Mouse (Mus musculus) large intestine, adult 2 months (tissue): ENCODE results near the gene Fgfr1op2. TPM values are rescaled to one million over a fixed set of nuclear protein-coding genes. Genes with fewer than 3 reads are reported as not detected.

Experiments
- DNase-seq: peaks from one replicate; pipeline ENCODE4 v3.0.0-alpha.2; 2012; ENCODE audit warnings: low read depth, low spot score
- WGBS: fragments of 180-500 bp; shearing (Covaris S2); methylation state at CpG from one replicate; pipeline ENCODE4 v1.1.7; 2018; 5-methylcytosine and 5-hydroxymethylcytosine counted together
- polyA plus RNA-seq: library from polyadenylated mRNA; depleted of rRNA; stranded (reverse); fragments of >200 nt; gene quantifications from 2 replicates; pipeline ENCODE4 v1.2.3, GENCODE M21; 2012; rRNA removed

The Fgfr1op2 gene
- polyA plus RNA-seq, 1 experiment = 28.8 TPM

DNA sequence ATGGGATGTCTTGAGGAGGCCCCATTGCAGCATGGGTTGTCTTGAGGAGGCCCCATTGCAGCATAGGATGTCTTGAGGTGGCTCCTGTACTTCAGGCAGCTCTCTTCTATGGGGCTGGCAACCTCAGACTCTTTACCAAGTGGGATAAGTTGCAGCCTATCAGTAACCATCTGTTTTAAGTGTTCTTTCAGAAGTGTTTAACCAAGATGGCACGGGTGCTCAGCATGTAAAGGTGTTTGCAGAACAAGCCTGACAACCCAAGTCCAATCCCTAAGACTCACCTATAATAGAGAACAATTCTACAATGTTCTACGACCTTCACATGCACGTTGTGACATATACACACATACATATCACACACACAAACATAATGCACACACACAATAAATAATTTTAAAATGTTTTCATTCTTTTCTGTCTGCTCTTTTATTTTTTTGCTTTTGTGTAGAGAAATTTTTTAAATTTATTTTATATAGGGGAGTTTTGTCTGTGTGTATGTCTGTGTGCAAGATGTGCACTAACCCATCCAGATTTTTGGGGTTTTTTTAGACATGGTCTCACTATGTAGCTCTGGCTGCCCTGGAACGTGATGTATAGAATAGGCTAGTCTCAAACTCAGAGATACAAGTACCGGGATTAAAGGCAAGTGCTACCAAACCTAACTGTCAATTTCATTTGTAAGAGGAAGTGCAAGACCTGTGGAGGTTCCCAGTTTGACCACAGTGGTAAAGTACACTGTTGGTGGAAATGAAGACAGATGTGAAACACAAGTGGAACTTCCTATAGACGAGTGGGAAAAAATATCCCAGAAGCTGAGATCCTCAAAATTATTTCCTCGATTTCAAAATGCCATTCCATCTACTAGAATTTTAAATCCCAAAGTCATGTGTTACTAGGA lies 63.3 kb downstream of the Fgfr1op2 start:
- DNase-seq = no peak
- WGBS = 75% methylated on average over 7 of the region's 7 CpGs

DNA sequence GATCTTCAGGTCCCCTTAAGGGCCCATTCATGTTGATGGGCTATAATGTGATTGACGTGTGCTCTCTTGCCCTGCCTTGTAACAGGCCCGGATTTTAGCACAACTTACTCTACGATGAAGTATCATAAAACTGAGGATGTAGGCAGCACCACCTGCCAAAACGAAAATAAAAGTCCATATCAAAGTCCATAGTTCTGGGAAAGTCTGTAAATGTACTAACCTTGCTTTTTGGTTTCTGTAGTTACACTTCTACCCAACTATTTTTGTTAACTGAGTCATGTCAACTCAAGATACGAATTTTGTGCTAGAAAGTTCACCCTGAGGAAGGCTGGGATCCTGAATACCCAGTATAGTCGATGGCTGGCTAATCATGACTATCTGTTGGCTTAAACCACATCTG lies 64.0 kb downstream of the Fgfr1op2 start:
- WGBS = 26% methylated on average over 6 of the region's 6 CpGs
- no peak for DNase-seq

DNA sequence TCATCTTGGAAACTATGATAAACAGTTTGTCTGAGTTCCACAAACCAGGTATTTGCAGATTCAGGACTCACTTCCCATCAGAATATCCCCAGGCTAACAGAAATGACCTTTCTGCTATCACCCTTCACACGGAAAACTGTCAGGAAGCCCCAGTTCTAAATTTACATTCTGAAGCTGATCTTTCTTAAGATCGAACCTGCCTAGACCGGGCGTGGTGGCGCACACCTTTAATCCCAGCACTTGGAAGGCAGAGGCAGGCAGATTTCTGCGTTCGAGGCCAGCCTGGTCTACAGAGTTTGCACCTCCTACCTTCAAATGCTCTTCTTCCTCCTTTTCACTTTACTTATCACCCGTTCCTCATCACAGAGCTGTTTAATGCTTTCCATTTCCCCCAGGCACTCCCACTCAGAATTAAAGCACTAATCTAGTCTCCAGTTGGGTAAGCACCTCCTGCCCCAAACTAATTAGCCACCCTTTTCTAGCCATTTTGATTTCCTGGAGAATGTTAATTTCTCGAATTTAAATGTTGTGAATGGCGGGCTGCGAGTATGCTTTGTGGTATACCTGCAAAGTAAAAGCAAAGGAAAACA lies 64.7 kb downstream of the Fgfr1op2 start:
- WGBS = 54% methylated on average over 11 of the region's 11 CpGs
- DNase-seq = no peak

DNA sequence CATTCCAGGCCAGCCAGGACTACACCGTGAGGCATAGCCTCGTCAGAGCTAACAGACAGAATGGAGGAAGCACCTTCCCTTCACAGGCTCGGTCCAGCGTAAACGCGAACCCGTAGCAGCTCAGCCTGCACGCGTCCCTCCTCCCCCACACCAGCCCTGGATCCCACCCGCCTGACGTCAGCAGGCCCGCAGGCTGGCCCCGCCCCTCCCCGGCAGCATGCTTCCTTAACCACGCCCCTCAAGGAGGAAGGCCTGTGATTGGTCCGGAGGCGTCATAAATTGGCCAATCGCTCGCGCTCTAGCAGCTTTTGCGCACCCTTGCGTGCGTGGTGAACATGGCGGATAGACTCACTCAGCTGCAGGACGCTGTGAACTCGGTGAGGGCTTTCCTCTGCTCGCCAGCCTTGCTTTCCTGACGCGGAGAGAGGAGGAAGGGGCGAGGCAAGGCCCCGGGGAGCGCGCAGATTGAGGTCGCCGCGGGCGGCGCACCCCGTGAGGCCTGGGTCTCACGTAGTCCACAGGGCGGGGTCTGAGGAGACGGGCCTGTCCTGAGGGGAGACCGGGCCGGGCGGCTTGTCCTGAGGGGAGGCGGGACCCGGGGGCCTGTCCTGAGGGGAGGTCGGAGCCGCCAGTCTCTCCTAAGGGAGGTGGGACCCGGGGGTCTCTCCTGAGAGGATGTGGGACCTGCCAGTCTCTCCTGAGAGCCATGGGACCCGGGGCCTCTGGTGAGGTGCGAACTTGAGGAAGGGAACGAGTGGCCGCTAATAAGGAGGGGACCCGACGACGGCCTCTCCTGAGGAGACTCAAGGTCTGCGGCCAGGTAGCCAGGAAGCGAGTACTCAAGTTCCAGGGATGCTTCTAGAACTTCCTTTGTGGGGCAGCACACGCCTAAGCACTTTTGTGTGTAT lies 65.5 kb downstream of the Fgfr1op2 start, which contains the start of the genes Med21 and Tm7sf3:
TSS of gene Med21 (plus strand) at position 272 of the 908 bp plus-strand sequence.
TSS of gene Tm7sf3 (minus strand) at position 549 of the 908 bp plus-strand sequence.
- peak; percentile 94 for DNase-seq
- under 1% methylated on average over 60 of the region's 60 CpGs for WGBS

DNA sequence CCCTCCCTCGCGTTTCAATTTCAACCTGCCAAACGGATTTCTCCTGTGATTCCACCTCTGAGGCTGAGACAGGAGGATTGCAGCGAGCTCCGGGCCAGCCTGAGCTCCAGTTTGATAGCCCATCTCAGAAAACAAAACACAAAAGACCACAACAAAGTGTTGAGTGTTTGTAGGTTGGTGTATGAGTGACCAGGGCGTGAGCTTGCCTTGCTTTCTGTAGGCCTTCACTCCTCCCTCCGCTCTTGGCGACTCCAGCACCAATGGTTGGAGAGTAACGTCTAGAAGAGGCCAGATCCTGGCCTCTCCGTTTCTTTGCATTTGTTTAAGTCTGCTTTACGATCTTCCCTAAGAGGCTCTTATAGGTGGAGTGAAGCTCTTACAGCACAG lies 66.2 kb downstream of the Fgfr1op2 start:
- 4% methylated on average over 11 of the region's 11 CpGs for WGBS
- DNase-seq = no peak

Other genes starting within 250 kb of the Fgfr1op2 start
- gene Itpr2, start 75.0 kb upstream of the Fgfr1op2 start, polyA plus RNA-seq = 6.8 and 8.1 TPM in 2 replicates
- gene Ints13, start 632 bp downstream of the Fgfr1op2 start, polyA plus RNA-seq = 10.4 and 11.0 TPM in 2 replicates
- gene Med21, start 65.3 kb downstream of the Fgfr1op2 start, polyA plus RNA-seq = 32.2 and 38.8 TPM in 2 replicates
- gene Tm7sf3, start 65.6 kb downstream of the Fgfr1op2 start, polyA plus RNA-seq = 20.1 and 20.6 TPM in 2 replicates
- 4.6 and 4.8 TPM in 2 replicates for gene Stk38l, start 147.8 kb downstream of the Fgfr1op2 start, polyA plus RNA-seq
- 0.48 and 2.6 TPM in 2 replicates for gene Arntl2, start 218.9 kb downstream of the Fgfr1op2 start, polyA plus RNA-seq